9 mouse cellular contexts compared by ENCODE assay signal in the genomic region with DNA sequence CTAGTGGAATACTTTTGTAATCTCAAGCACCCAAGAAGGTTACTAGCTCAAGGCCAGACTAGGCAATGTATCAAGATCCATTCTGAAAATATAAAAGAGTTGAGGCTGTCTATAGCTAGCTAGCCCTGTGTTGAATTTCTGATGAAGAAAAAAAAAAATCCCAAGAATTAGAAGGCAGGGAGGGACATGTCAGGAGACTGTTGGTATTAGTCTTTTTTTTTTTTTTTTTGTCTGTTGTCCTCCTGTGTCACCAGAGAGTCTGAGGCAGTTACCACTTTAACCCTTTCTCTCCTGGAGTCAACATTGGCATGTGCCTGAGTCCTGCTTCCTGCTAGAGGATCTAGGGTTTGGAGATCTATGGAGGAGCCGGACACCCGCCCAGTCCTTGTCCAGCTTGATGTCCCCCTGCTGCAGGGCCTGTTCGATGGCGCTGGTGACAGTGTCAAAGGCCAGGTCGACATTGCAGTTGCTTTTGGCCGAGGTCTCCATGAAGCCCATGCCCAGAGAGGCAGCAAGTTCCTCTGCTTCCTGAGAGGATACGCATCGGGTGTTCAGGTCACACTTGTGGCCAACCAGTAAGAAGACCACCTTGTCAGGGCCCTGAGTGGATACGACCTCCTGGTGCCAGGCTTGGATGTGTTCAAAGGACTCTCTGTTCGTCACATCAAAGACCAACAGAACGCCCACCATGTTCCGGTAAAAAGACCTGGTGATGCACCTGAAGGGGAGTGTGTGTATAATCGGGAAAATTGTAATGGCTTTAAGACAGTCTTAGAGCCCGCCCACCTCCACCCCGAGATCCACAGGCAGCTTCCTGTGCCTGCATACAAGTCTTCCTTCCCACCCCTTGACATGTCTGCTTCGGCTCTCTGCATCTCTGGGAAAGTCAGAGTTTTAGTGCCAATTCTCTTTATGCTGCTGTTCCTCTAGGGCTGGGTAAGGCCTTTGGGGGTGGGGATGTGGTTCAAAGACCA. TPM values are rescaled to one million over a fixed set of nuclear protein-coding genes. Genes with fewer than 3 reads are reported as not detected.
DNase-seq lines count a peak whose midpoint lies in the region; ATAC-seq and TF ChIP-seq lines count a peak whose summit lies in the region.
"Had no signal": no experiment of that assay in that cellular context is flagged by ENCODE, and none has a peak within 500 bp of the region (broad histone marks: within the 10 kb centered on the region; RNA-seq: fewer than 3 reads in every experiment).

No protein-coding gene starts in this region.

- no peak for DNase-seq in heart, adult 2 months
- no peak for DNase-seq in heart, adult 18-20 months
- no peak for DNase-seq in urinary bladder, postnatal 10 days (ENCODE audit: low spot score)
- DNase-seq in adipocyte (ENCODE audit: low spot score): no peak
- DNase-seq in right cerebral cortex, postnatal 25 days: no peak

- peaks cover 6% of the 10 kb centered on the region; the same call in 1 of the 2 replicates for H3K4me1 ChIP-seq in heart, adult 2 months (ENCODE audit: control insufficient read depth, insufficient read depth, low read length)
- peaks cover 58% of the 10 kb centered on the region for H3K4me1 ChIP-seq in E14TG2a.4 (replicated peaks; ENCODE audit: low read depth, low read length)
- H3K4me1 ChIP-seq in heart, embryonic 15.5 days (replicated peaks): peaks cover 13% of the 10 kb centered on the region

- peak overlapping the region; percentile 67 for H3K27ac ChIP-seq in heart, adult 2 months
- peak overlapping the region; percentile 55 for H3K27ac ChIP-seq in heart, embryonic 15.5 days
- H3K27ac ChIP-seq in macrophage: no peak overlapping the region

- intact Hi-C loops in heart, adult 2 months (cut with DNase I): no loop called here

- no peak for ATAC-seq in heart, embryonic 15.5 days (replicated peaks; ENCODE audit: insufficient number of reproducible peaks, insufficient read depth, low FRiP score, low read depth)
- ATAC-seq: Patski had no signal

- peak overlapping the region; percentile 70 for H3K4me2 ChIP-seq in heart, embryonic 15.5 days

- H3K9me3 ChIP-seq in E14TG2a.4 (ENCODE audit: low read length): no peaks in the 10 kb centered on the region
- no peaks in the 10 kb centered on the region for H3K9me3 ChIP-seq in heart, embryonic 15.5 days (replicated peaks)

- no peaks in the 10 kb centered on the region for H3K36me3 ChIP-seq in heart, adult 2 months (ENCODE audit: control insufficient read depth, insufficient read depth, low read length)
- H3K36me3 ChIP-seq in E14TG2a.4 (ENCODE audit: insufficient read depth, low read length) (no peaks in the 10 kb centered on the region), macrophage (ENCODE audit: inconsistent target) (no peaks in the 10 kb centered on the region)
- no peaks in the 10 kb centered on the region for H3K36me3 ChIP-seq in heart, embryonic 15.5 days

- TF ChIP-seq EP300 in heart, adult 2 months (IDR thresholded peaks at IDR 0.05; ENCODE audit: insufficient read depth, low read depth, low read length): no peak

- no peak overlapping the region; the same call in 1 of the 2 replicates for H3K9ac ChIP-seq in heart, adult 2 months (ENCODE audit: low read depth, low read length)
- peak overlapping the region; percentile 65 for H3K9ac ChIP-seq in heart, embryonic 15.5 days

- H3K27me3 ChIP-seq in heart, adult 2 months (ENCODE audit: control insufficient read depth, insufficient read depth, low read length): no peaks in the 10 kb centered on the region
- no peaks in the 10 kb centered on the region for H3K27me3 ChIP-seq in E14TG2a.4 (ENCODE audit: insufficient read depth, low read length)
- H3K27me3 ChIP-seq in heart, embryonic 15.5 days: no peaks in the 10 kb centered on the region
- H3K27me3 ChIP-seq: Patski had no signal

- H3K79me2 ChIP-seq in heart, adult 2 months (replicated peaks; ENCODE audit: control insufficient read depth, insufficient read depth, low read length): no peaks in the 10 kb centered on the region
- no peaks in the 10 kb centered on the region for H3K79me2 ChIP-seq in macrophage (ENCODE audit: inconsistent target)

- TF ChIP-seq POLR2A in heart, adult 2 months (IDR thresholded peaks at IDR 0.05; ENCODE audit: insufficient read depth, low read depth, low read length): no peak

- peak overlapping the region; percentile 59 for H3K4me3 ChIP-seq in heart, adult 2 months
- H3K4me3 ChIP-seq in E14TG2a.4 (replicated peaks; ENCODE audit: low read length) (peak overlapping the region; percentile 80), macrophage (ENCODE audit: inconsistent target) (peak overlapping the region; percentile 41)
- peak overlapping the region; percentile 61 for H3K4me3 ChIP-seq in heart, embryonic 15.5 days

- no peak for TF ChIP-seq CTCF in heart, adult 2 months (IDR thresholded peaks at IDR 0.05)
- TF ChIP-seq CTCF in E14TG2a.4 (conservative IDR thresholded peaks at IDR 0.05; ENCODE audit: low read length): no peak

- WGBS in heart, adult 2 months: 59% methylated on average over 16 of the region's 16 CpGs
- WGBS in heart, embryonic 15.5 days: 63% methylated on average over 16 of the region's 16 CpGs
- WGBS in macrophage (ENCODE audit: missing documents): 75% methylated on average over 16 of the region's 16 CpGs

RNA-seq across cellular contexts. Expression of a gene that starts 0.9 kb away (rescaled TPM):
- total RNA-seq in heart, adult 2 months (2021): 1 to 10 TPM in 1 of 2 experiments, under 1 TPM in 1; 0.73 to 1.1 TPM
- 3.8 and 4.2 TPM in 2 replicates for polyA plus RNA-seq in heart, adult 2 months (2012; rRNA removed)
- total RNA-seq in heart, adult 18-20 months (2021): 1 to 10 TPM in 1 of 2 experiments, under 1 TPM in 1; 0.84 to 1.2 TPM
- polyA plus RNA-seq in heart, embryonic 15.5 days (2015; fragmentation: Nextera tagmentation; extraction: Ambion mirVana): 1.5 and 2.0 TPM in 2 replicates
- total RNA-seq in macrophage (2018; cell fraction: chromatin; rRNA removed): 1 to 10 TPM in 4 of 26 experiments, under 1 TPM in 1, not detected in 21; 0.97 to 2.7 (median 2.1) TPM
- total RNA-seq in macrophage (2018; cell fraction: cytosol; rRNA removed): 1 to 10 TPM in 13 of 26 experiments, under 1 TPM in 11, not detected in 2; 0.19 to 2.4 (median 1.0) TPM
- total RNA-seq in macrophage (2018; cell fraction: nucleus; rRNA removed): 1 to 10 TPM in 6 of 26 experiments, under 1 TPM in 2, not detected in 18; 0.84 to 3.7 (median 1.6) TPM
- polyA plus RNA-seq in macrophage (2018): 0.52 to 0.69 TPM (median 0.60 TPM) in 3 replicates
- polyA plus RNA-seq: Patski had no signal

RNA-seq across cellular contexts. Expression of a gene that starts 27.1 kb away (rescaled TPM):
- total RNA-seq in heart, adult 2 months (2021): 10 to 100 TPM; 21.3 to 24.6 TPM
- 14.8 and 14.9 TPM in 2 replicates for polyA plus RNA-seq in heart, adult 2 months (2012; rRNA removed)
- total RNA-seq in heart, adult 18-20 months (2021): 10 to 100 TPM; 20.3 to 22.3 TPM
- polyA plus RNA-seq in heart, embryonic 15.5 days (2015; fragmentation: Nextera tagmentation; extraction: Ambion mirVana): 63.4 and 71.3 TPM in 2 replicates
- total RNA-seq in macrophage (2018; cell fraction: chromatin; rRNA removed): 10 to 100 TPM; 11.7 to 66.2 (median 41.8) TPM
- 10 to 100 TPM; 22.2 to 29.5 (median 27.0) TPM for total RNA-seq in macrophage (2018; cell fraction: cytosol; rRNA removed)
- 10 to 100 TPM; 13.9 to 51.0 (median 23.7) TPM for total RNA-seq in macrophage (2018; cell fraction: nucleus; rRNA removed)
- 20.1 to 47.1 TPM (median 30.7 TPM) in 3 replicates for polyA plus RNA-seq in macrophage (2018)

RNA-seq across cellular contexts. Expression of a gene that starts 28.1 kb away (rescaled TPM):
- 10 to 100 TPM; 29.8 to 34.6 TPM for total RNA-seq in heart, adult 2 months (2021)
- 16.1 and 25.1 TPM in 2 replicates for polyA plus RNA-seq in heart, adult 2 months (2012; rRNA removed)
- 10 to 100 TPM; 31.7 to 32.9 TPM for total RNA-seq in heart, adult 18-20 months (2021)
- 28.5 and 33.7 TPM in 2 replicates for polyA plus RNA-seq in heart, embryonic 15.5 days (2015; fragmentation: Nextera tagmentation; extraction: Ambion mirVana)
- 10 to 100 TPM in 5 of 26 experiments, 1 to 10 TPM in 21; 1.0 to 18.4 (median 5.5) TPM for total RNA-seq in macrophage (2018; cell fraction: chromatin; rRNA removed)
- 10 to 100 TPM; 13.9 to 31.4 (median 23.1) TPM for total RNA-seq in macrophage (2018; cell fraction: cytosol; rRNA removed)
- 10 to 100 TPM in 8 of 26 experiments, 1 to 10 TPM in 18; 1.9 to 23.5 (median 6.6) TPM for total RNA-seq in macrophage (2018; cell fraction: nucleus; rRNA removed)
- 14.6 to 29.9 TPM (median 25.8 TPM) in 3 replicates for polyA plus RNA-seq in macrophage (2018)

RNA-seq across cellular contexts. Expression of a gene that starts 40.9 kb away (rescaled TPM):
- 10 to 100 TPM in 1 of 2 experiments, 1 to 10 TPM in 1; 8.5 to 10.0 TPM for total RNA-seq in heart, adult 2 months (2021)
- 7.7 and 9.5 TPM in 2 replicates for polyA plus RNA-seq in heart, adult 2 months (2012; rRNA removed)
- total RNA-seq in heart, adult 18-20 months (2021): 1 to 10 TPM; 9.1 to 9.4 TPM
- polyA plus RNA-seq in heart, embryonic 15.5 days (2015; fragmentation: Nextera tagmentation; extraction: Ambion mirVana): 23.3 and 28.0 TPM in 2 replicates
- 10 to 100 TPM; 28.1 to 68.5 (median 45.7) TPM for total RNA-seq in macrophage (2018; cell fraction: chromatin; rRNA removed)
- total RNA-seq in macrophage (2018; cell fraction: cytosol; rRNA removed): 10 to 100 TPM in 22 of 26 experiments, 1 to 10 TPM in 4; 9.4 to 14.1 (median 11.2) TPM
- 10 to 100 TPM; 19.6 to 45.7 (median 27.8) TPM for total RNA-seq in macrophage (2018; cell fraction: nucleus; rRNA removed)
- polyA plus RNA-seq in macrophage (2018): 7.8 to 8.4 TPM (median 8.3 TPM) in 3 replicates

RNA-seq across cellular contexts. Expression of a gene that starts 51.2 kb away (rescaled TPM):
- 1 to 10 TPM; 6.6 to 7.5 TPM for total RNA-seq in heart, adult 2 months (2021)
- 5.1 and 5.2 TPM in 2 replicates for polyA plus RNA-seq in heart, adult 2 months (2012; rRNA removed)
- total RNA-seq in heart, adult 18-20 months (2021): 1 to 10 TPM; 6.4 to 7.5 TPM
- polyA plus RNA-seq in heart, embryonic 15.5 days (2015; fragmentation: Nextera tagmentation; extraction: Ambion mirVana): 29.2 and 44.7 TPM in 2 replicates
- total RNA-seq in macrophage (2018; cell fraction: chromatin; rRNA removed): 10 to 100 TPM in 21 of 26 experiments, 1 to 10 TPM in 5; 5.2 to 26.9 (median 16.8) TPM
- 10 to 100 TPM in 2 of 26 experiments, 1 to 10 TPM in 24; 4.5 to 11.2 (median 8.7) TPM for total RNA-seq in macrophage (2018; cell fraction: cytosol; rRNA removed)
- total RNA-seq in macrophage (2018; cell fraction: nucleus; rRNA removed): 10 to 100 TPM in 19 of 26 experiments, 1 to 10 TPM in 7; 7.7 to 48.2 (median 13.1) TPM
- polyA plus RNA-seq in macrophage (2018): 4.4 to 19.9 TPM (median 8.8 TPM) in 3 replicates
